Mouse (Mus musculus) heart, adult 8-10 months (tissue): ENCODE measurements around the gene Mslnl. TPM values are rescaled to one million over a fixed set of nuclear protein-coding genes. Genes with fewer than 3 reads are reported as not detected.

Source experiments
- DNase-seq: peaks from one replicate; pipeline ENCODE4 v3.0.0; 2022; ENCODE audit warnings: low spot score
- microRNA-seq: library from miRNA; unstranded; fragments of <30 nt; microRNA quantifications from one replicate; pipeline ENCODE4 v1.2.0, GENCODE M21; 2022
- total RNA-seq, 4 experiments: library from RNA; stranded (reverse); gene quantifications; 2 replicates each; pipeline ENCODE4 v1.2.4; 2022

The Mslnl gene
- total RNA-seq, 4 experiments from 2014 or later = not detected

GRCm38 (mm10) chr17:25785281-25785745 lies 49.5 kb downstream of the Mslnl start, which contains the start of gene Haghl:
Haghl (minus strand) TSS chr17:25785673.
- peak; percentile 96 for DNase-seq

- DNase-seq = no peak
These were observed 50.4 kb downstream of the Mslnl start, which contains the start of gene Ccdc78 for GRCm38 (mm10) chr17:25786280-25786679. Ccdc78 (plus strand) TSS chr17:25786580.

GRCm38 (mm10) chr17:25786781-25787504 lies 51.1 kb downstream of the Mslnl start:
- DNase-seq = no peak

GRCm38 (mm10) chr17:25791320-25791842 lies 55.5 kb downstream of the Mslnl start:
- DNase-seq = no peak

- DNase-seq = peak; percentile 83
These were observed 56.1 kb downstream of the Mslnl start for GRCm38 (mm10) chr17:25791843-25792527.

GRCm38 (mm10) chr17:25792615-25793014 lies 56.8 kb downstream of the Mslnl start, which contains the start of gene Fam173a:
Fam173a (minus strand) TSS chr17:25792901.
- DNase-seq = peak; percentile 83

- DNase-seq = no peak
These were observed 58.4 kb downstream of the Mslnl start for GRCm38 (mm10) chr17:25794197-25794596.

- no peak for DNase-seq
These were observed 59.2 kb downstream of the Mslnl start for GRCm38 (mm10) chr17:25794998-25795397.

- DNase-seq = no peak
These were observed 59.8 kb downstream of the Mslnl start, which contains the start of gene AC134908.4 for GRCm38 (mm10) chr17:25795609-25796092. AC134908.4 (minus strand) TSS chr17:25795659.

GRCm38 (mm10) chr17:25796211-25796771 lies 60.4 kb downstream of the Mslnl start:
- no peak for DNase-seq

- DNase-seq = peak; percentile 89
These were observed 61.1 kb downstream of the Mslnl start, which contains the start of gene Metrn for GRCm38 (mm10) chr17:25796951-25797369. Metrn (minus strand) TSS chr17:25797136.

Small RNAs within 50 kb of the gene (microRNA-seq; reads per million reads assigned to microRNA genes)
- gene Gm25083 = not detected
- 2.8 reads per million, percentile 1 among the genes with 10 or more reads in this experiment for gene Mir6966

Other genes with a start within 250 kb of the Mslnl start
- not detected for gene Sstr5, start 238.8 kb upstream of the Mslnl start, total RNA-seq
- gene Sox8, start 165.4 kb upstream of the Mslnl start, total RNA-seq = under 1 TPM; 0.24 to 0.37 (median 0.32) TPM
- gene Lmf1, start 157.0 kb upstream of the Mslnl start, total RNA-seq = 10 to 100 TPM; 30.7 to 34.2 (median 33.8) TPM
- gene Gng13, start 18.9 kb upstream of the Mslnl start, total RNA-seq = 1 to 10 TPM in 2 of 4 experiments, not detected in 2; 1.1 to 2.0 TPM
- gene Chtf18, start 8.6 kb upstream of the Mslnl start, total RNA-seq = 1 to 10 TPM; 1.2 to 2.1 (median 1.6) TPM
- 1 to 10 TPM; 4.5 to 5.3 (median 4.6) TPM for gene Rpusd1, start 8.4 kb upstream of the Mslnl start, total RNA-seq
- gene Msln, start 18.3 kb downstream of the Mslnl start, total RNA-seq = 10 to 100 TPM in 3 of 4 experiments, 1 to 10 TPM in 1; 9.8 to 20.9 (median 17.6) TPM
- 10 to 100 TPM; 43.8 to 48.8 (median 46.6) TPM for gene Narfl, start 37.7 kb downstream of the Mslnl start, total RNA-seq
- gene Haghl, start 49.6 kb downstream of the Mslnl start, total RNA-seq = 10 to 100 TPM in 3 of 4 experiments, 1 to 10 TPM in 1; 8.5 to 18.4 (median 12.1) TPM
- under 1 TPM in 1 of 4 experiments, not detected in 3; 0.38 TPM for gene Ccdc78, start 50.5 kb downstream of the Mslnl start, total RNA-seq
- gene Fam173a, start 56.9 kb downstream of the Mslnl start, total RNA-seq = 10 to 100 TPM; 40.7 to 49.9 (median 44.9) TPM
- 1 to 10 TPM in 1 of 4 experiments, under 1 TPM in 1, not detected in 2; 0.72 to 1.8 TPM for gene AC134908.4, start 59.6 kb downstream of the Mslnl start, total RNA-seq
- gene Metrn, start 61.1 kb downstream of the Mslnl start, total RNA-seq = 10 to 100 TPM; 58.8 to 75.3 (median 65.7) TPM
- 1 to 10 TPM; 1.2 to 1.9 (median 1.5) TPM for gene Fbxl16, start 73.0 kb downstream of the Mslnl start, total RNA-seq
- 10 to 100 TPM; 11.2 to 12.6 (median 12.1) TPM for gene Wdr24, start 87.6 kb downstream of the Mslnl start, total RNA-seq
- gene Jmjd8, start 92.8 kb downstream of the Mslnl start, total RNA-seq = 10 to 100 TPM; 34.2 to 39.6 (median 34.8) TPM
- 100 to 1,000 TPM; 129 to 137 (median 130) TPM for gene Stub1, start 97.4 kb downstream of the Mslnl start, total RNA-seq
- gene Rhbdl1, start 101.3 kb downstream of the Mslnl start, total RNA-seq = 1 to 10 TPM in 3 of 4 experiments, under 1 TPM in 1; 0.97 to 5.1 (median 1.6) TPM
- 1 to 10 TPM; 2.2 to 4.4 (median 3.8) TPM for gene Gm20683, start 105.7 kb downstream of the Mslnl start, total RNA-seq
- gene Rhot2, start 108.8 kb downstream of the Mslnl start, total RNA-seq = 100 to 1,000 TPM; 128 to 153 (median 135) TPM
- 1 to 10 TPM; 1.4 to 2.1 (median 1.6) TPM for gene Wdr90, start 125.5 kb downstream of the Mslnl start, total RNA-seq
- gene Mcrip2, start 132.7 kb downstream of the Mslnl start, total RNA-seq = 100 to 1,000 TPM; 211 to 282 (median 267) TPM
- gene Mettl26, start 139.0 kb downstream of the Mslnl start, total RNA-seq = 10 to 100 TPM; 13.6 to 16.8 (median 14.5) TPM
- gene Wfikkn1, start 144.8 kb downstream of the Mslnl start, total RNA-seq = under 1 TPM; 0.44 to 0.57 (median 0.51) TPM
- gene Rab40c, start 183.7 kb downstream of the Mslnl start, total RNA-seq = 10 to 100 TPM; 17.3 to 20.1 (median 17.7) TPM
- gene Pigq, start 208.9 kb downstream of the Mslnl start, total RNA-seq = 10 to 100 TPM; 37.3 to 48.3 (median 47.8) TPM
- gene Nhlrc4, start 208.9 kb downstream of the Mslnl start, total RNA-seq = under 1 TPM in 1 of 4 experiments, not detected in 3; 0.41 TPM
- gene A930017K11Rik, start 216.5 kb downstream of the Mslnl start, total RNA-seq = under 1 TPM; 0.24 to 0.85 (median 0.36) TPM
- gene Capn15, start 249.8 kb downstream of the Mslnl start, total RNA-seq = 1 to 10 TPM; 5.4 to 8.1 (median 6.8) TPM